Mouse (Mus musculus): Measurements from ENCODE around the gene Krtap6-1. TPM values are rescaled to one million over a fixed set of nuclear protein-coding genes. Genes with fewer than 3 reads are reported as not detected.
"Not testable (repeated sequence)": the region's sequence is repeated elsewhere in the genome, so short reads cannot be mapped to it uniquely, and the experiment has no call there.

The Krtap6-1 gene
- polyA plus RNA-seq (2015; fragmentation: Nextera tagmentation; extraction: Ambion mirVana): not detected in 2 replicates

GRCm38 (mm10) chr16:89031399-89031798 is at the start of gene Krtap6-1:
Krtap6-1 (plus strand) TSS chr16:89031699.
- H3K4me1 ChIP-seq (ENCODE audit: control insufficient read depth, low read depth, low read length); H3K27ac ChIP-seq (ENCODE audit: low read length); H3K4me3 ChIP-seq (ENCODE audit: low read depth, low read length); H3K4me2 ChIP-seq (ENCODE audit: low read depth, low read length); ATAC-seq (ENCODE audit: low read depth); H3K9me3 ChIP-seq (replicated peaks; ENCODE audit: control insufficient read depth, low read length); H3K36me3 ChIP-seq (ENCODE audit: control insufficient read depth, insufficient read depth); H3K27me3 ChIP-seq (ENCODE audit: control insufficient read depth, insufficient read depth, low read depth, low read length); H3K9ac ChIP-seq (ENCODE audit: low read depth, low read length): not testable (repeated sequence)
- WGBS (ENCODE audit: insufficient replicate concordance): 83% methylated on average over 3 of the region's 3 CpGs

- no peak within 1 kb of the TSS for H3K9ac ChIP-seq (ENCODE audit: low read depth, low read length)
- WGBS (ENCODE audit: insufficient replicate concordance): 57% methylated on average over 5 of the region's 5 CpGs
- ATAC-seq (ENCODE audit: low read depth): no peak
Observed at GRCm38 (mm10) chr16:89010659-89011058, 20.8 kb upstream of the Krtap6-1 start, which contains the start of gene Krtap22-2. Krtap22-2 (minus strand) TSS chr16:89010759.

GRCm38 (mm10) chr16:89013973-89014372 is 17.5 kb upstream of the Krtap6-1 start:
- Histone ChIP-seq H3K27me3 (ENCODE audit: control insufficient read depth, insufficient read depth, low read depth, low read length) (no peaks in the 10 kb centered on the region), H3K27ac (ENCODE audit: low read length) (no peak overlapping the region), H3K36me3 (ENCODE audit: control insufficient read depth, insufficient read depth) (no peaks in the 10 kb centered on the region), H3K9ac (ENCODE audit: low read depth, low read length) (no peak overlapping the region), H3K4me3 (ENCODE audit: low read depth, low read length) (no peak overlapping the region), H3K9me3 (replicated peaks; ENCODE audit: control insufficient read depth, low read length) (no peaks in the 10 kb centered on the region), H3K4me2 (ENCODE audit: low read depth, low read length) (no peak overlapping the region), H3K4me1 (ENCODE audit: control insufficient read depth, low read depth, low read length) (no peaks in the 10 kb centered on the region)
- 90% methylated on average over 3 of the region's 3 CpGs for WGBS (ENCODE audit: insufficient replicate concordance)
- no peak for ATAC-seq (ENCODE audit: low read depth)

More at GRCm38 (mm10) chr16:89010659-89011058, 20.8 kb upstream of the Krtap6-1 start, which contains the start of gene Krtap22-2:
- Histone ChIP-seq H3K27ac (ENCODE audit: low read length) (no peak within 1 kb of the TSS), H3K27me3 (ENCODE audit: control insufficient read depth, insufficient read depth, low read depth, low read length) (no peaks in the 10 kb centered on the region), H3K4me1 (ENCODE audit: control insufficient read depth, low read depth, low read length) (no peaks in the 10 kb centered on the region), H3K4me2 (ENCODE audit: low read depth, low read length) (no peak within 1 kb of the TSS), H3K4me3 (ENCODE audit: low read depth, low read length) (no peak within 1 kb of the TSS), H3K36me3 (ENCODE audit: control insufficient read depth, insufficient read depth) (no peaks in the 10 kb centered on the region), H3K9me3 (replicated peaks; ENCODE audit: control insufficient read depth, low read length) (no peaks in the 10 kb centered on the region)

GRCm38 (mm10) chr16:89014984-89015383 is 16.5 kb upstream of the Krtap6-1 start, which contains the start of gene Gm10229:
Gm10229 (plus strand) TSS chr16:89015284.
- 58% methylated on average over 1 of the region's 3 CpGs for WGBS (ENCODE audit: insufficient replicate concordance)
- H3K4me2 ChIP-seq (ENCODE audit: low read depth, low read length); H3K9me3 ChIP-seq (replicated peaks; ENCODE audit: control insufficient read depth, low read length); H3K4me3 ChIP-seq (ENCODE audit: low read depth, low read length); H3K27ac ChIP-seq (ENCODE audit: low read length); H3K27me3 ChIP-seq (ENCODE audit: control insufficient read depth, insufficient read depth, low read depth, low read length); H3K36me3 ChIP-seq (ENCODE audit: control insufficient read depth, insufficient read depth); H3K4me1 ChIP-seq (ENCODE audit: control insufficient read depth, low read depth, low read length); H3K9ac ChIP-seq (ENCODE audit: low read depth, low read length); ATAC-seq (ENCODE audit: low read depth): not testable (repeated sequence)

GRCm38 (mm10) chr16:89041372-89041771 is 9.9 kb downstream of the Krtap6-1 start, which contains the start of gene Gm10228:
Gm10228 (minus strand) TSS chr16:89041472.
- not testable (repeated sequence) for H3K4me1 ChIP-seq (ENCODE audit: control insufficient read depth, low read depth, low read length); H3K27me3 ChIP-seq (ENCODE audit: control insufficient read depth, insufficient read depth, low read depth, low read length); H3K4me2 ChIP-seq (ENCODE audit: low read depth, low read length); ATAC-seq (ENCODE audit: low read depth); H3K9me3 ChIP-seq (replicated peaks; ENCODE audit: control insufficient read depth, low read length); H3K27ac ChIP-seq (ENCODE audit: low read length); H3K36me3 ChIP-seq (ENCODE audit: control insufficient read depth, insufficient read depth); H3K4me3 ChIP-seq (ENCODE audit: low read depth, low read length); H3K9ac ChIP-seq (ENCODE audit: low read depth, low read length)
- 62% methylated on average over 2 of the region's 4 CpGs for WGBS (ENCODE audit: insufficient replicate concordance)

- H3K9me3 ChIP-seq (replicated peaks; ENCODE audit: control insufficient read depth, low read length): no peaks in the 10 kb centered on the region
- no peak within 1 kb of the TSS for H3K27ac ChIP-seq (ENCODE audit: low read length)
- no peaks in the 10 kb centered on the region for H3K27me3 ChIP-seq (ENCODE audit: control insufficient read depth, insufficient read depth, low read depth, low read length)
- no peak for ATAC-seq (ENCODE audit: low read depth)
- H3K36me3 ChIP-seq (ENCODE audit: control insufficient read depth, insufficient read depth): no peaks in the 10 kb centered on the region
- no peak within 1 kb of the TSS for H3K4me2 ChIP-seq (ENCODE audit: low read depth, low read length)
- no peak within 1 kb of the TSS for H3K9ac ChIP-seq (ENCODE audit: low read depth, low read length)
- no peak within 1 kb of the TSS for H3K4me3 ChIP-seq (ENCODE audit: low read depth, low read length)
- WGBS (ENCODE audit: insufficient replicate concordance): 72% methylated on average over 3 of the region's 3 CpGs
- no peaks in the 10 kb centered on the region for H3K4me1 ChIP-seq (ENCODE audit: control insufficient read depth, low read depth, low read length)
Observed at GRCm38 (mm10) chr16:89047783-89048182, 16.3 kb downstream of the Krtap6-1 start, which contains the start of gene Krtap6-5. Krtap6-5 (minus strand) TSS chr16:89047883.

GRCm38 (mm10) chr16:89063902-89064301 is 32.4 kb downstream of the Krtap6-1 start, which contains the start of gene 1110025L11Rik:
1110025L11Rik (minus strand) TSS chr16:89064002.
- not testable (repeated sequence) for H3K27ac ChIP-seq (ENCODE audit: low read length); H3K4me2 ChIP-seq (ENCODE audit: low read depth, low read length); H3K4me1 ChIP-seq (ENCODE audit: control insufficient read depth, low read depth, low read length); H3K4me3 ChIP-seq (ENCODE audit: low read depth, low read length); H3K27me3 ChIP-seq (ENCODE audit: control insufficient read depth, insufficient read depth, low read depth, low read length); H3K36me3 ChIP-seq (ENCODE audit: control insufficient read depth, insufficient read depth); ATAC-seq (ENCODE audit: low read depth); H3K9me3 ChIP-seq (replicated peaks; ENCODE audit: control insufficient read depth, low read length); H3K9ac ChIP-seq (ENCODE audit: low read depth, low read length)
- WGBS (ENCODE audit: insufficient replicate concordance): no CpG with 5 or more reads among the region's 2 CpGs

GRCm38 (mm10) chr16:89071041-89071440 is 39.5 kb downstream of the Krtap6-1 start:
- not testable (repeated sequence) for H3K4me1 ChIP-seq (ENCODE audit: control insufficient read depth, low read depth, low read length); ATAC-seq (ENCODE audit: low read depth); H3K27me3 ChIP-seq (ENCODE audit: control insufficient read depth, insufficient read depth, low read depth, low read length); H3K27ac ChIP-seq (ENCODE audit: low read length); H3K9me3 ChIP-seq (replicated peaks; ENCODE audit: control insufficient read depth, low read length); H3K4me3 ChIP-seq (ENCODE audit: low read depth, low read length); H3K36me3 ChIP-seq (ENCODE audit: control insufficient read depth, insufficient read depth); H3K4me2 ChIP-seq (ENCODE audit: low read depth, low read length); H3K9ac ChIP-seq (ENCODE audit: low read depth, low read length)
- WGBS (ENCODE audit: insufficient replicate concordance): 59% methylated on average over 2 of the region's 2 CpGs

All from liver, embryonic 16.5 days (tissue).